ENCODE assay signal across 8 mouse cellular contexts in genomic region chr4:108071235-108071901, GRCm38 (mm10). TPM values are rescaled to one million over a fixed set of nuclear protein-coding genes. Genes with fewer than 3 reads are reported as not detected.
DNase-seq lines count a peak whose midpoint lies in the region; ATAC-seq and TF ChIP-seq lines count a peak whose summit lies in the region.

No protein-coding gene starts in this region.

- no peaks in the 10 kb centered on the region for H3K27me3 ChIP-seq in heart, embryonic 15.5 days
- no peaks in the 10 kb centered on the region for H3K27me3 ChIP-seq in liver, embryonic 14.5 days (ENCODE audit: control insufficient read depth, insufficient read depth, low read length)
- H3K27me3 ChIP-seq in neural tube, embryonic 11.5 days (ENCODE audit: control insufficient read depth, insufficient read depth, low read length) = no peaks in the 10 kb centered on the region
- no peaks in the 10 kb centered on the region for H3K27me3 ChIP-seq in stomach, postnatal 0 days (ENCODE audit: control insufficient read depth, insufficient read depth, low read length)

- H3K36me3 ChIP-seq in heart, embryonic 15.5 days = no peaks in the 10 kb centered on the region; the same call in 1 of the 2 replicates
- H3K36me3 ChIP-seq in liver, embryonic 14.5 days (replicated peaks; ENCODE audit: control insufficient read depth, insufficient read depth, low read depth) = no peaks in the 10 kb centered on the region
- H3K36me3 ChIP-seq in neural tube, embryonic 11.5 days (ENCODE audit: control insufficient read depth, insufficient read depth, low read length) = no peaks in the 10 kb centered on the region
- H3K36me3 ChIP-seq in stomach, postnatal 0 days (ENCODE audit: control insufficient read depth, insufficient read depth, low read length) = no peaks in the 10 kb centered on the region

- peak overlapping the region; percentile 72 for H3K4me2 ChIP-seq in heart, embryonic 15.5 days
- H3K4me2 ChIP-seq in liver, embryonic 14.5 days (ENCODE audit: low read depth) = peak overlapping the region; percentile 56
- peak overlapping the region; percentile 75 for H3K4me2 ChIP-seq in neural tube, embryonic 11.5 days (ENCODE audit: low read depth)
- peak overlapping the region; percentile 77 for H3K4me2 ChIP-seq in stomach, postnatal 0 days (replicated peaks; ENCODE audit: low read depth)

- 2% methylated on average over 26 of the region's 26 CpGs for WGBS in heart, embryonic 15.5 days
- 3% methylated on average over 26 of the region's 26 CpGs for WGBS in liver, embryonic 14.5 days (ENCODE audit: insufficient replicate concordance)
- 3% methylated on average over 26 of the region's 26 CpGs for WGBS in neural tube, embryonic 11.5 days
- WGBS in stomach, postnatal 0 days = 3% methylated on average over 26 of the region's 26 CpGs

- peaks cover 14% of the 10 kb centered on the region; the same call in 1 of the 2 replicates for H3K4me1 ChIP-seq in brown adipose tissue, adult 24 weeks (ENCODE audit: control insufficient read depth, insufficient read depth, insufficient read length, low read length)
- peaks cover 16% of the 10 kb centered on the region for H3K4me1 ChIP-seq in heart, embryonic 15.5 days (replicated peaks)
- H3K4me1 ChIP-seq in liver, embryonic 14.5 days (replicated peaks; ENCODE audit: control insufficient read depth in 2 of 2, insufficient read depth in 2 of 2, low read length in 1 of 2) = peaks cover 3 to 8% of the 10 kb centered on the region in 2 experiments; a peak in 2 of 4 replicates
- H3K4me1 ChIP-seq in neural tube, embryonic 11.5 days (ENCODE audit: control insufficient read depth, insufficient read depth, low read length) = 0 out of 2 replicates have a peak, but pooled peaks cover 3% of the 10 kb centered on the region
- H3K4me1 ChIP-seq in stomach, postnatal 0 days (replicated peaks; ENCODE audit: control insufficient read depth, insufficient read depth) = no peaks in the 10 kb centered on the region; the same call in 1 of the 2 replicates

- peak overlapping the region; percentile 68 for H3K4me3 ChIP-seq in brown adipose tissue, adult 24 weeks (ENCODE audit: insufficient read depth, low read depth, low read length)
- peak overlapping the region; percentile 70 for H3K4me3 ChIP-seq in heart, embryonic 15.5 days
- H3K4me3 ChIP-seq in liver, embryonic 14.5 days (ENCODE audit: insufficient read depth in 1 of 2, low read depth in 2 of 2, low read length in 2 of 2) = peak overlapping the region; percentile 67 to 97
- peak overlapping the region; percentile 45 for H3K4me3 ChIP-seq in neural tube, embryonic 11.5 days (ENCODE audit: low read depth, low read length)
- H3K4me3 ChIP-seq in stomach, postnatal 0 days (ENCODE audit: low read depth, low read length) = peak overlapping the region; percentile 48

- no peak; the same call in 1 of the 2 replicates for TF ChIP-seq CTCF in liver, embryonic 14.5 days (IDR thresholded peaks at IDR 0.05; ENCODE audit: low read depth)
- TF ChIP-seq CTCF in stomach, postnatal 0 days (IDR thresholded peaks at IDR 0.05; ENCODE audit: low read depth) = peak; percentile 19; the same call in 1 of the 2 replicates

- no peak for TF ChIP-seq EP300 in liver, embryonic 14.5 days (IDR thresholded peaks at IDR 0.05; ENCODE audit: low read depth)
- no peak for TF ChIP-seq EP300 in stomach, postnatal 0 days (optimal IDR thresholded peaks at IDR 0.05)

- peak; percentile 98 for DNase-seq in CD4-positive, CD25-positive, alpha-beta regulatory T cell, adult 2 months (ENCODE audit: low read depth, low spot score)
- DNase-seq in fibroblast of lung, adult 2 months (ENCODE audit: low read depth) = peak; percentile 89
- peak; percentile 97 to 98 for DNase-seq in kidney, postnatal 25 days
- peak; percentile 83 to 85 (median 85) for DNase-seq in liver, embryonic 14.5 days (ENCODE audit: low read depth in 3 of 3, low spot score in 3 of 3)
- peak; percentile 96 for DNase-seq in neural tube, embryonic 11.5 days (ENCODE audit: low spot score)
- DNase-seq in stomach, postnatal 0 days (ENCODE audit: low spot score) = peak; percentile 97

- H3K27ac ChIP-seq in brown adipose tissue, adult 24 weeks (replicated peaks; ENCODE audit: low read depth, low read length) = peak overlapping the region; percentile 89
- H3K27ac ChIP-seq in heart, embryonic 15.5 days = peak overlapping the region; percentile 56
- no peak overlapping the region for H3K27ac ChIP-seq in liver, embryonic 14.5 days
- H3K27ac ChIP-seq in neural tube, embryonic 11.5 days (ENCODE audit: low read depth, low read length) = no peak overlapping the region
- peak overlapping the region; percentile 67 for H3K27ac ChIP-seq in stomach, postnatal 0 days (replicated peaks)

- peak overlapping the region; percentile 54 for H3K9ac ChIP-seq in heart, embryonic 15.5 days
- peak overlapping the region; percentile 49 for H3K9ac ChIP-seq in liver, embryonic 14.5 days (replicated peaks)
- H3K9ac ChIP-seq in neural tube, embryonic 11.5 days (ENCODE audit: low read length) = peak overlapping the region; percentile 37
- H3K9ac ChIP-seq in stomach, postnatal 0 days (ENCODE audit: low read length) = peak overlapping the region; percentile 62

- peak; percentile 95 for ATAC-seq in heart, embryonic 15.5 days (replicated peaks; ENCODE audit: insufficient number of reproducible peaks, insufficient read depth, low FRiP score, low read depth)
- ATAC-seq in liver, embryonic 14.5 days (ENCODE audit: insufficient read depth) = peak; percentile 90
- peak; percentile 97 for ATAC-seq in neural tube, embryonic 11.5 days (ENCODE audit: insufficient read depth, low FRiP score, low TSS enrichment)
- ATAC-seq in stomach, postnatal 0 days (ENCODE audit: low FRiP score, low TSS enrichment) = peak; percentile 95

- no peaks in the 10 kb centered on the region for H3K9me3 ChIP-seq in heart, embryonic 15.5 days (replicated peaks)
- H3K9me3 ChIP-seq in liver, embryonic 14.5 days (ENCODE audit: control insufficient read depth, low read length) = no peaks in the 10 kb centered on the region
- H3K9me3 ChIP-seq in neural tube, embryonic 11.5 days (ENCODE audit: control insufficient read depth, low read length) = no peaks in the 10 kb centered on the region
- no peaks in the 10 kb centered on the region for H3K9me3 ChIP-seq in stomach, postnatal 0 days (ENCODE audit: control insufficient read depth, low read length)

RNA-seq across cellular contexts. Expression of gene Podn, which starts 24.9 kb away (rescaled TPM):
- polyA plus RNA-seq in brown adipose tissue, adult 24 weeks (2012; ENCODE audit: insufficient read depth, insufficient read length, missing spikeins) = 11.4 and 19.9 TPM in 2 replicates
- 0.26 and 0.51 TPM in 2 replicates for polyA plus RNA-seq in heart, embryonic 15.5 days (2015; fragmentation: Nextera tagmentation; extraction: Ambion mirVana)
- 0.66 and 0.69 TPM in 2 replicates for polyA plus RNA-seq in liver, embryonic 14.5 days (2012; rRNA removed)
- polyA plus RNA-seq in liver, embryonic 14.5 days (2014; fragmentation: Nextera tagmentation; extraction: Ambion mirVana) = 0.18 and 0.25 TPM in 2 replicates
- 0.36 and 0.42 TPM in 2 replicates for polyA plus RNA-seq in neural tube, embryonic 11.5 days (2014; fragmentation: Nextera tagmentation; extraction: Ambion mirVana)
- 2.0 and 2.4 TPM in 2 replicates for polyA plus RNA-seq in stomach, postnatal 0 days (2015; fragmentation: Nextera tagmentation; extraction: Ambion mirVana)

Comparison
In these comparisons a context has a peak if more than half of its experiments do, and no peak if none do; other contexts are left out.
1. H3K27ac ChIP-seq: peak in brown adipose tissue, adult 24 weeks (single experiment), heart, embryonic 15.5 days (single experiment) and stomach, postnatal 0 days (single experiment); none in liver, embryonic 14.5 days (single experiment) and neural tube, embryonic 11.5 days (single experiment).
2. Peak in every context shown above with its lines, with median percentiles within 50 percentile points of each other: DNase-seq, H3K4me3 ChIP-seq, ATAC-seq, H3K4me2 ChIP-seq and H3K9ac ChIP-seq.